Mouse (Mus musculus): ENCODE measurements at regions not wholly inside any gene's neighbourhood (a gene's known extent, or its start where the extent isn't known, plus 50 kb on each side); places are given as distances from the start of the nearest gene placed in this dataset.

DNA sequence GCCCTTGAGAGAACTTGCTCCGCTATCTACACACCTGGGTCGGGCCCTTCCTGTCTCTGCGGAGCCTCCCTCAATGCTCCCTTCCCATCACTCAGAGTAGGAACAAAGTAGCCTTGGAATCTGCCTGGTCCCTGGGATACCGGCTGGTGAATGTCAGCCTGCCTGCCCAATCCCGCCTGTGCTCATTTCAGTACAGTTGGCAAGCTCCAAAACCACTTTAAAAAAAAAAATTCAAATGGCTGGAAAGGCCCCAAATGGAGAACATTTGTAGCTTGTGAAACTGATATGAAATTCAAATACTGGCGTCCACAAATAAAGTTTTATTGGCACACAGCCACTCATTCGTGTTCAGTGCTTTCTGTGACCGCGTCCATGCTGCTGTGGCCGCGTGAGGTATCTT lies 50.3 kb upstream of the 4930470P17Rik start:
- Histone ChIP-seq H3K4me3 (ENCODE audit: low read depth, low read length) (no peak overlapping the region), H3K4me2 (ENCODE audit: low read length) (no peak overlapping the region), H3K9me3 (replicated peaks; ENCODE audit: control insufficient read depth, low read length) (no peaks in the 10 kb centered on the region), H3K9ac (ENCODE audit: low read length) (no peak overlapping the region), H3K27me3 (replicated peaks; ENCODE audit: control insufficient read depth, insufficient read depth, low read length) (no peaks in the 10 kb centered on the region), H3K27ac (ENCODE audit: low read depth, low read length) (no peak overlapping the region), H3K4me1 (ENCODE audit: control insufficient read depth, insufficient read depth, low read length) (peaks cover 6% of the 10 kb centered on the region), H3K36me3 (ENCODE audit: control insufficient read depth, insufficient read depth, low read length) (no peaks in the 10 kb centered on the region)
- ATAC-seq (0 out of 2 replicates have a peak, but pooled peaks have one; percentile 20), DNase-seq (ENCODE audit: low spot score) (peak; percentile 44)
- 91% methylated on average over 11 of the region's 11 CpGs for WGBS

All from forebrain, embryonic 14.5 days (tissue).